Mouse (Mus musculus): ENCODE results near the gene Gnb5.

The Gnb5 gene

GRCm38 (mm10) chr9:75303701-75304261 is 2.3 kb upstream of the Gnb5 start:
- in situ Hi-C loops (cut with MboI, MseI) = loop anchor here (10.0 kb wide), 1 partner anchor 399 kb away; no protein-coding TSS in a partner anchor

- in situ Hi-C loops (cut with MboI, MseI) = loop anchor here (10.0 kb wide), 1 partner anchor 399 kb away; no protein-coding TSS in a partner anchor
Observed at GRCm38 (mm10) chr9:75304286-75304685, 1.8 kb upstream of the Gnb5 start.

- in situ Hi-C loops (cut with MboI, MseI) = loop anchor here (10.0 kb wide), 1 partner anchor 402 kb away; no protein-coding TSS in a partner anchor
Observed at GRCm38 (mm10) chr9:75307015-75307414, 927 bp downstream of the Gnb5 start.

- in situ Hi-C loops (cut with MboI, MseI) = loop anchor here (10.0 kb wide), 1 partner anchor 404 kb away; no protein-coding TSS in a partner anchor
Observed at GRCm38 (mm10) chr9:75308621-75309020, 2.5 kb downstream of the Gnb5 start.

GRCm38 (mm10) chr9:75312008-75312407 is 5.9 kb downstream of the Gnb5 start:
- in situ Hi-C loops (cut with MboI, MseI) = no loop called here

- in situ Hi-C loops (cut with MboI, MseI) = no loop called here
Observed at GRCm38 (mm10) chr9:75313138-75313831, 7.2 kb downstream of the Gnb5 start.

- in situ Hi-C loops (cut with MboI, MseI) = no loop called here
Observed at GRCm38 (mm10) chr9:75313832-75314516, 7.9 kb downstream of the Gnb5 start.

GRCm38 (mm10) chr9:75314517-75315105 is 8.5 kb downstream of the Gnb5 start:
- in situ Hi-C loops (cut with MboI, MseI) = no loop called here

- in situ Hi-C loops (cut with MboI, MseI) = no loop called here
Observed at GRCm38 (mm10) chr9:75315238-75315637, 9.2 kb downstream of the Gnb5 start.

GRCm38 (mm10) chr9:75316771-75317170 is 10.7 kb downstream of the Gnb5 start:
- in situ Hi-C loops (cut with MboI, MseI) = no loop called here

GRCm38 (mm10) chr9:75318196-75318595 is 12.1 kb downstream of the Gnb5 start:
- in situ Hi-C loops (cut with MboI, MseI) = no loop called here

- in situ Hi-C loops (cut with MboI, MseI) = no loop called here
Observed at GRCm38 (mm10) chr9:75319365-75319764, 13.3 kb downstream of the Gnb5 start.

GRCm38 (mm10) chr9:75322099-75322885 is 16.2 kb downstream of the Gnb5 start:
- in situ Hi-C loops (cut with MboI, MseI) = no loop called here

- in situ Hi-C loops (cut with MboI, MseI) = no loop called here
Observed at GRCm38 (mm10) chr9:75328047-75328446, 22.0 kb downstream of the Gnb5 start.

GRCm38 (mm10) chr9:75330821-75331220 is 24.7 kb downstream of the Gnb5 start:
- in situ Hi-C loops (cut with MboI, MseI) = no loop called here

- in situ Hi-C loops (cut with MboI, MseI) = no loop called here
Observed at GRCm38 (mm10) chr9:75334440-75334839, 28.4 kb downstream of the Gnb5 start.

- in situ Hi-C loops (cut with MboI, MseI) = no loop called here
Observed at GRCm38 (mm10) chr9:75338016-75338415, 31.9 kb downstream of the Gnb5 start.

- in situ Hi-C loops (cut with MboI, MseI) = no loop called here
Observed at GRCm38 (mm10) chr9:75342433-75342832, 36.3 kb downstream of the Gnb5 start.

- in situ Hi-C loops (cut with MboI, MseI) = no loop called here
Observed at GRCm38 (mm10) chr9:75347458-75347857, 41.4 kb downstream of the Gnb5 start, which contains the start of gene Bcl2l10. Gene Bcl2l10 (plus strand): TSS chr9:75347758.

GRCm38 (mm10) chr9:75348066-75348465 is 42.0 kb downstream of the Gnb5 start:
- in situ Hi-C loops (cut with MboI, MseI) = no loop called here

GRCm38 (mm10) chr9:75348641-75349040 is 42.6 kb downstream of the Gnb5 start:
- in situ Hi-C loops (cut with MboI, MseI) = no loop called here

Data from T-helper 2 cell (primary cell).